Mouse (Mus musculus) midbrain, postnatal 0 days (tissue): Measurements from ENCODE around the gene Rbck1. TPM values are rescaled to one million over a fixed set of nuclear protein-coding genes. Genes with fewer than 3 reads are reported as not detected.
"Not testable (repeated sequence)": the region's sequence is repeated elsewhere in the genome, so short reads cannot be mapped to it uniquely, and the experiment has no call there.

Experiments
- ATAC-seq: fragments of 200-750 bp; cut with Nextera tagmentation; 2 replicates; pipeline ENCODE4 v1.8.0; 2017; ENCODE audit warnings: moderate number of reproducible peaks, mild to moderate bottlenecking, moderate TSS enrichment, moderate library complexity; ENCODE audit not compliant: low FRiP score
- DNase-seq: peaks from one replicate; pipeline ENCODE4 v3.0.0-alpha.2; 2015; ENCODE audit warnings: low spot score
- H3K27ac ChIP-seq: fragments of 300-500 bp; sonication (generic); 2 replicates; pipeline ENCODE4 v1.5.1; 2014; ENCODE audit warnings: low read depth, mild to moderate bottlenecking, low read length, mixed read lengths
- H3K27me3 ChIP-seq: fragments of 300-500 bp; sonication (generic); 2 replicates; pipeline ENCODE4 v1.6.1; 2014; ENCODE audit warnings: low read length, control low read depth, mixed read lengths; ENCODE audit not compliant: insufficient read depth
- H3K36me3 ChIP-seq: fragments of 300-500 bp; sonication (generic); 2 replicates; pipeline ENCODE4 v1.6.1; 2014; ENCODE audit warnings: low read length, control low read depth, mixed read lengths; ENCODE audit not compliant: insufficient read depth
- H3K4me1 ChIP-seq: fragments of 300-500 bp; sonication (generic); 2 replicates; pipeline ENCODE4 v1.6.1; 2014; ENCODE audit warnings: mild to moderate bottlenecking, control low read depth, antibody characterized with exemption, low read length, mixed read lengths; ENCODE audit not compliant: insufficient read depth
- H3K4me2 ChIP-seq: fragments of 300-500 bp; sonication (generic); 2 replicates; pipeline ENCODE4 v1.6.1; 2014; ENCODE audit warnings: low read depth, mild to moderate bottlenecking, low read length, mixed read lengths; ENCODE audit not compliant: poor library complexity, severe bottlenecking
- H3K4me3 ChIP-seq: fragments of 300-500 bp; sonication (generic); 2 replicates; pipeline ENCODE4 v1.5.1; 2014; ENCODE audit warnings: low read depth, mild to moderate bottlenecking, low read length, moderate library complexity
- H3K9ac ChIP-seq: fragments of 300-500 bp; sonication (generic); replicated peaks from 2 replicates; pipeline ENCODE4 v1.6.1; 2014; ENCODE audit warnings: mild to moderate bottlenecking, low read length, moderate library complexity, mixed read lengths; ENCODE audit not compliant: poor library complexity, severe bottlenecking
- H3K9me3 ChIP-seq: fragments of 300-500 bp; sonication (generic); 2 replicates; pipeline ENCODE4 v1.6.1; 2016; ENCODE audit warnings: low read length, control low read depth
- CTCF ChIP-seq: IDR thresholded peaks from 2 replicates; pipeline ENCODE4 v1.5.1; 2016; ENCODE audit warnings: antibody characterized with exemption, mild to moderate bottlenecking
- WGBS: fragments of 180-500 bp; shearing (Covaris S2); extraction: QIAGEN DNeasy Blood & Tissue Kit; methylation state at CpG from one replicate; pipeline ENCODE4 v1.1.7; 2014; 5-methylcytosine and 5-hydroxymethylcytosine counted together
- polyA plus RNA-seq: library from polyadenylated mRNA; unstranded; fragments of >200 nt; fragmentation: Nextera tagmentation; extraction: Ambion mirVana; gene quantifications from 2 replicates; pipeline ENCODE4 v1.2.1, GENCODE M21; 2015
- total RNA-seq: library from RNA; depleted of rRNA; stranded (reverse); fragments of >200 nt; gene quantifications from 2 replicates; pipeline ENCODE4 v1.2.3, GENCODE M21; 2014

The Rbck1 gene
- total and polyA plus RNA-seq, 2 experiments from 2014 or later: 90.5 to 118 TPM

- DNase-seq (no peak), ATAC-seq (no peak)
- Histone ChIP-seq H3K4me3 (no peak overlapping the region), H3K36me3 (no peaks in the 10 kb centered on the region), H3K4me2 (no peak overlapping the region), H3K9ac (no peak overlapping the region), H3K4me1 (no peaks in the 10 kb centered on the region), H3K27ac (no peak overlapping the region), H3K9me3 (no peaks in the 10 kb centered on the region), H3K27me3 (no peaks in the 10 kb centered on the region)
- TF ChIP-seq CTCF: no peak
- 83% methylated on average over 5 of the region's 5 CpGs for WGBS
Measured at GRCm38 (mm10) chr2:152359616-152360015, 27.2 kb upstream of the Rbck1 start.

- not testable (repeated sequence) for ATAC-seq
Measured at GRCm38 (mm10) chr2:152358977-152359376, 26.5 kb upstream of the Rbck1 start.

GRCm38 (mm10) chr2:152357254-152357653, 24.8 kb upstream of the Rbck1 start:
- WGBS: 86% methylated on average over 3 of the region's 3 CpGs
- Histone ChIP-seq H3K9ac (no peak overlapping the region), H3K4me1 (no peaks in the 10 kb centered on the region), H3K4me2 (no peak overlapping the region), H3K4me3 (no peak overlapping the region), H3K27me3 (no peaks in the 10 kb centered on the region), H3K36me3 (no peaks in the 10 kb centered on the region), H3K9me3 (no peaks in the 10 kb centered on the region), H3K27ac (no peak overlapping the region)
- ATAC-seq (no peak), DNase-seq (no peak)
- TF ChIP-seq CTCF: no peak

More at GRCm38 (mm10) chr2:152358977-152359376, 26.5 kb upstream of the Rbck1 start:
- not testable (repeated sequence) for H3K36me3 ChIP-seq, H3K4me3 ChIP-seq, H3K4me1 ChIP-seq, H3K9me3 ChIP-seq, H3K27me3 ChIP-seq, H3K4me2 ChIP-seq, DNase-seq, H3K27ac ChIP-seq, H3K9ac ChIP-seq
- TF ChIP-seq CTCF: peak; percentile 38
- WGBS: 78% methylated on average over 5 of the region's 5 CpGs

GRCm38 (mm10) chr2:152349842-152350540, 17.5 kb upstream of the Rbck1 start:
- ATAC-seq (no peak), DNase-seq (peak; percentile 46)
- H3K4me2 ChIP-seq: no peak overlapping the region
- no peak for TF ChIP-seq CTCF
- no peak overlapping the region for H3K27ac ChIP-seq
- H3K27me3 ChIP-seq: no peaks in the 10 kb centered on the region
- H3K9me3 ChIP-seq: no peaks in the 10 kb centered on the region
- no peaks in the 10 kb centered on the region for H3K36me3 ChIP-seq
- H3K9ac ChIP-seq: no peak overlapping the region
- 87% methylated on average over 7 of the region's 8 CpGs for WGBS
- H3K4me3 ChIP-seq: no peak overlapping the region
- H3K4me1 ChIP-seq: no peaks in the 10 kb centered on the region

GRCm38 (mm10) chr2:152349205-152349604, 16.8 kb upstream of the Rbck1 start:
- no peaks in the 10 kb centered on the region for H3K9me3 ChIP-seq
- TF ChIP-seq CTCF: no peak

GRCm38 (mm10) chr2:152347722-152348121, 15.3 kb upstream of the Rbck1 start:
- DNase-seq (no peak), ATAC-seq (no peak)
- H3K9ac ChIP-seq: no peak overlapping the region
- no peaks in the 10 kb centered on the region for H3K36me3 ChIP-seq
- TF ChIP-seq CTCF: no peak
- no peak overlapping the region for H3K4me3 ChIP-seq
- H3K27me3 ChIP-seq: no peaks in the 10 kb centered on the region
- peaks cover 3% of the 10 kb centered on the region; the same call in 1 of the 2 replicates for H3K4me1 ChIP-seq
- H3K4me2 ChIP-seq: no peak overlapping the region
- WGBS: 64% methylated on average over 2 of the region's 2 CpGs
- H3K9me3 ChIP-seq: no peaks in the 10 kb centered on the region
- H3K27ac ChIP-seq: no peak overlapping the region

More at GRCm38 (mm10) chr2:152349205-152349604, 16.8 kb upstream of the Rbck1 start:
- H3K36me3 ChIP-seq: no peaks in the 10 kb centered on the region
- H3K9ac ChIP-seq: no peak overlapping the region
- ATAC-seq (no peak), DNase-seq (no peak)
- H3K27ac ChIP-seq: no peak overlapping the region
- H3K27me3 ChIP-seq: no peaks in the 10 kb centered on the region
- no peak overlapping the region for H3K4me3 ChIP-seq
- H3K4me1 ChIP-seq: no peaks in the 10 kb centered on the region
- 86% methylated on average over 6 of the region's 6 CpGs for WGBS
- no peak overlapping the region for H3K4me2 ChIP-seq
